Mouse (Mus musculus) adrenal gland, adult (tissue): ENCODE measurements around the gene Cst13.

ENCODE experiments used
- DNase-seq, 2 experiments: peaks; one replicate each; pipeline ENCODE4 v3.0.0; 2022 to 2023; ENCODE audit warnings: low spot score in 1 of 2; ENCODE audit not compliant: inconsistent age in 2 of 2

Cst13 gene

DNA sequence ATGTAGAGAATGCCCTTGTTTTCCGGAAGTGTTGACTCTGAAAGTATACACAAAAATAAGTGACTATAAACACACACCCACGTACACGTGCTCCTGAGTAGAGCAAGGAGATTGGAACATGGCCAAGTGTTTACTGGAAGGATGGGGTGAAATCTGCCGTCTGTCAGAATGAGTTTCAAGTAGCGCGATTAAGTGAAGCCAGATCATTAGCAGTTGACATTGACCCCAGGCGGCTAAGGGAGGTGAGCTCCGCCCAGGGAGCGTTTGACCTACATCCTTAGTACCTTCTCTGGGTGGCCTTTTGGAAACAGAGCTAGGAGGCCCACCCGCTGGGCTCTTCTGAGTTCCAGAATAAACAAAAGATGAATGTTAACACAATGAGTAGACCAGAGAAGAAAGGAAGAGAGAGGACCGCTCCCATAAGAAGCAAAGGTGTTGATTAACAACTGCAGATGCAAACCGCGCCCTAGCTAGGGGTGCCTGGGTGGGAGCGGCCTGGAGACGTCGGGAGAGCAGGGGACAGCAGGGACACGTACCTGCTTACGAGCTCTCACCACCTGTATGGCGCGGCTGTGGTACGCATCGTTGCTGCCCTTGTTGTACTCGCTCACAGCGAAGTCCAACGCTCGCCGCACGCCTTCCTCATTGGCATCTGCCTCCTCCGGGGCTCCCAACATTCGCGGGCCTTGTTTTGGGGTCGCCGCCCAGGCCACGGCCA lies 54.9 kb downstream of the Cst13 start:
- DNase-seq = peak; percentile 33 to 76

DNA sequence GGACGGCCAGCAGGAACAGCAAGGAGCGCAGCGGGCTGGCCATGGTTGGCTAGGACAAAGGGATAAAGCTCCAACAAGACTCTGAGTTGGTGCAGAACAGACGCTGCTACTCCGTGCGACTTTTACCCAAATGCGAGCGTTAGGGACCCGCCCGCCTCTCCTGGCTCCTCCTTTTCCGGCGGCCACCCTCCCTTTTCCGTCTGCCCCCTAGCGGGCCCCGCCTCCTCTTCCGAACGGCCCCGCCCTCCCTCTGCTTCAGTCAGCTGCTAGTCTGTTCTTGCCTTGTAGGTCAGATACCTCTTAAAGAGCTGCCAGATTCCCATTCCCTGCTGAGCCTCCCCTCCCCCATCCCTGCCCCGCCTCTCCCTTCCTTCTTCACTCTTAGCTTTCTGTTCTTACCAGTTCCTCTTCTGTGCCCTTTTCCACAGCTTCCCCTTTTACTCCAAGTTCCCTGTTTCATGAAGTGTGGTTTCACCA lies 55.5 kb downstream of the Cst13 start, which contains the start of gene Cst3:
Gene Cst3, minus strand, starts transcription at position 358 of the 477 bp plus-strand sequence.
- peak; percentile 96 to 98 for DNase-seq

DNA sequence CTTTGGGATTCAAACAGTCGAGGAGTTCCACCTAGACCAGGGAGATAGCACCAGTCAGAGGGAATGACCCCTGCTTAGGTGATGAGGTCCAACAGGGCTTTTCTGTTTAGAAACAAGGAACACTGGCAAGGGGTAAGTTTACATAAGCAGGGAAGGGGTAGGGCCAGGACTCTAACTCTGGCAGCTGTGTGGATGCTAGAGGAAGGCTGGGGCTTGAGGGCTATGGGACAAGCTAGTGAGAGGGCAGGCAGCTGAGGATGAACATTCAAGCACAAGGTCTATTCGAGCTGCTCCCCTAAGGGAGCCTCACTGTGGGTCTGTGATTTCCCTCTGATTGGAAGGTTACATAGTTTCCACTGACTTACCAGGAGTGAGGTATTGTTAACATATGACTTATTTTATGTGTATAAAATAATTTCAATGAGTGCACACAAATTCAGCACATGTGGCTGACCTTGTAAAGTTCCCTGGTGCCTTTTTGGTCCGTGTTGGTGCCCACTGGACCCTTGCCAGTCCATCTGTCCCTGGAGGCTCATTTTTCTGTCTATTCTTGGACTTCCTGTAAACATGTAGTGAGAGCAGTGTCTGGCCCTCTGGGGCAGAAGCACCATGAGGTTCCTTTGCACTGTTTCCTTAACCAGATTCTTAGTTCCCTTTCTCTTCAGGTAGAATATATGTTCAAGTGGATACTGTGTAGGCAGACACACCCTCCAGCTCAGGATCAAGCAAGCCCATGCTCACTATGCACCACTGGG lies 57.3 kb downstream of the Cst13 start:
- peak; percentile 49 to 84 for DNase-seq

DNA sequence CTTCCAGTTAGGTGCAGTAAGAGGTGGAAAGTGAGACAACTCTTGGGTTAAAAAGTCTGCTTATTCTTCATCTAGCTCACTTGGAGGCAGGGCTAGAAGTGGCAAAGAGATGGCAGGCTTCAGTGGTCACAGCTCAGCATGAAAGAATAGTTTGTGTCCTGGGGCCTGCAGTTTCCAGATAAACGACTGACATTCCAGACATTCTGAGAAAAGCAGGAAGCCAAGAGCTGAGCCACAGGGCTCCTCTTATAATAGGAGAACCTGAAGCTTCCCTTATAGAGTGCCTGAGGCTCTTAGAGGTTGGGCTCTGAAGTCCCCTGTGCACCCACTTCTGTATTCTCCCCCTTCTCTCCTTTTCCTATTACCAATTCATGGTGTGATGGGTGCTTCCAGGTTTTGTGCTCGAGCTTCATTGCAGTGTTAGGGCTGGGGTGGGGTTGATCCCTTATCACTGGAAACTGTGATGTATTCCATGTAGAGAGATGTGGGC lies 58.8 kb downstream of the Cst13 start:
- no peak for DNase-seq

DNA sequence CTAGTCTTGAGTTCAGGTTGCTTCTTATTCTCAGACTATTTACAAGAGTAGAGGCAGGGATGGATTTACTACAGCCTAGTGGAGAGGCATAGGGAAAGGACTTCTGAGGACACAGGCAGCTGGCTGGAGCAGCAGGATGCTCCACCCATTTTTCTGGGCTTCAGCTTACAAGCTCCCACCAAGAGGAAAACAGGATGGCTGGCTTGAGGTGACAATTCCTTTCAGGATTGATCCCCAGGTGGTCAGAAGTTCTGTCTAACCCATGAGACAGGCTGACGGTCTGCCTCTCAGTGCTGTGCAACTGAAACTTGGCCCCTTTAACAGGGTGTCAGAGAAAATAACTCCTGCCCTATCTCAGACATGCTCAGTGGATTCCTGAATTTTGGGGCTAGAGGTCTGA lies 59.3 kb downstream of the Cst13 start:
- DNase-seq = peak in 1 of 2 experiments; percentile 36
